Mouse (Mus musculus): ENCODE results near the gene Nr4a2.

Gene Nr4a2

DNA sequence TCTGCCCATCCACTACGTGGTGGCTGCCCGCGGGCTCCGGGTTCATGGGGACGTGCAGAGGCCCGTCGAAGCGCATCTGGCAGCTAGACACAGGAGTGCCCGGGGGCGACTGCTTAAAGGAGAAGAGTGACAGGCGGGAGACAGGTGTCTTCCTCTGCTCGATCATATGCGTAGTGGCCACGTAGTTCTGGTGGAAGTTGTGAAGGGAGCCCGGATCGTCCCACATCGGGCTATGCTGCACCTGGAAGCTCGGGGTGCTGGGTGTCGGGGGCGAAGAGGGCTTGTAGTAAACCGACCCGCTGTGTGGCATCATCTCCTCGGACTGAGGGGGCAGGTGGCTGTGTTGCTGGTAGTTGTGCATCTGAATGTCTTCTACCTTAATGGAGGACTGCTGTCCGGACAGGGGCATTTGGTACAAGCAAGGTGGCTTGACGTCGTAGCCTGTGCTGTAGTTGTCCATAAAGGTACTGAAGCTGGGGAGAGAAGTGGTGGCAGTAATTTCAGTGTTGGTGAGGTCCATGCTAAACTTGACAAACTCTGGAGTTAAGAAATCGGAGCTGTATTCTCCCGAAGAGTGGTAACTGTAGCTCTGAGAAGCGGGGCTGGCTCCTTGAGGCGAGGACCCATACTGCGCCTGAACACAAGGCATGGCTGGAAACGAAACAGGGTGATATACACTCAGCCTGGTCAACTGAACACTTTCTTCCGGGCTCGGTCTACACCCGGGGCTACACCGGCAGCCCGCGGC, 11.8 kb downstream of the Nr4a2 start:
- no peak for DNase-seq

- DNase-seq = no peak
Measured at GRCm38 (mm10) chr2:57111011-57111790, 12.6 kb downstream of the Nr4a2 start.

DNA sequence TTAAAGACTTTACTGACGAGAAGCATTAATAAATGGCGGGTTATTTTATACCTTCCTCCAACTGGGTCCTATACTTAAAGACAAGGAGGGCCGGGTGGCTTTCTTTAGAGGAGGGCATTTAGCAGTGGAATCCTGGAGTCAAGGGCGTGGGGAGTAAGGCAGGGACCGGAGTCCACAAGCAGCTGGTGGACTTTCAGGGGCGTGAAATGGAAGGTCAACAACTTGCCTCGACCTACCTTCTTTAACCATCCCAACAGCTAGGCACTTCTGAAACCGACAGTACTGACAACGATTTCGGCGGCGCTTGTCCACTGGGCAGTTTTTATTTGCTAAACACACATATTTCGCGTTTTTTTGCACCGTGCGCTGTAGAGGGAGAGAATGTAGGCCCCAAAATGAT, 13.4 kb downstream of the Nr4a2 start:
- DNase-seq = no peak

- no peak for DNase-seq
Measured at GRCm38 (mm10) chr2:57109926-57110325, 13.9 kb downstream of the Nr4a2 start.

DNA sequence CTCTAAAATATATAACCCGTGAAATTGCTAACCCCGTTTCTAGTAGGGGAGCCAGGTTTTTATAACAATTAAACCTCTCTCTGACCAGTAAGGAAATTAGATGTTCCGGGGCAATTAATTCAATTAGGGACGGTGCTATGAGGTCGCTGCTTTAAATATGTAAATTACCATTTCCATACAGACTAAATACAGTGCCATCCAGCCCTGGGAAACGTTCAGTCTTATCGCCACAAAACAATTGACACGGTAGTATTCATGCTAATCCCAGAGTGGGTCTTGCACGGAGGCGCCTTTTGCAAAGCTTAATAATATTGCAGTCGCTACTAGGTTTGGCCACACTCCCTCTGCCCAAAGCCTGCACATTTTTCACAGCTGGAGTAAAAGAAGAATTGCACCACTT, 14.5 kb downstream of the Nr4a2 start:
- no peak for DNase-seq

GRCm38 (mm10) chr2:57108349-57108930, 15.4 kb downstream of the Nr4a2 start:
- no peak for DNase-seq

- no peak for DNase-seq
Measured at GRCm38 (mm10) chr2:57105401-57105800, 18.4 kb downstream of the Nr4a2 start.

GRCm38 (mm10) chr2:57104731-57105130, 19.1 kb downstream of the Nr4a2 start:
- no peak for DNase-seq

DNA sequence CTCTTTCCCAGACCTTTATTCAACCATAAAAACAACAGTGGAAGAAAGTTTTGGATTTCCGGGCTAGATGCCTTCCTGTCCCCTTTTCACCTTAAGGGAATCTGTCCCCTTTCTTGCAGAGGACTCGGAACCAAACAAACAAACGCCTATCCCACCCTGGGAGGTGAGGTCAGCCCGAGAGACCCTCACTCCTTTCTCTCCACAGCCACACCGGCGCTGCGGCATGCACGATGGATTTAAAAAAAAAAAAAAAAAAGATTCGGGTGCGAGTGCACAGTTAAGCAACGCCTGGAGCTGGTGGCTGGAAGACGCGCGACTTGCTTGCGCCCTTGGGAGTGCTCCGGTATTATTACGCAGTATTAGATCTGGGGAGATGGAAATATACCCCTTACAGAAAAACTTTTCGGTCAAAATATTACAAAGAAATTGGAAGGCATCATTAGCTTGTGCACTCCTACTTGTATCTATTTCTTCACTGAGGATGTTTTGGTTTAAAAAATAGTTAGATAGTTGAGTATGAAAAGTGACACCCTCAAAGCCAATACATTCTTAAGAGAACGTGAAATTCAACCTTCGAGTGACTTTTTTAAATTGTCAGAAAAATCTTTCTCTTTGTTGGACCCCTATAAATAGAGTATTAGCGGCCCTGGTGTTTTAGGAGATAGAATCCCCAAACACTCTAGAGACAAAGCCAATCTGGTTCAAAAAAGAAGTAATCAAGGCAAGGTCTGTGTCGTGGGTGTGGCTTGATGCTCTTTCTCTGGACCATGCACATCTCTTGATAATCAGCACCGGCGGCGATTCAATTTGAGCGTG, 19.8 kb downstream of the Nr4a2 start:
- DNase-seq = no peak

DNA sequence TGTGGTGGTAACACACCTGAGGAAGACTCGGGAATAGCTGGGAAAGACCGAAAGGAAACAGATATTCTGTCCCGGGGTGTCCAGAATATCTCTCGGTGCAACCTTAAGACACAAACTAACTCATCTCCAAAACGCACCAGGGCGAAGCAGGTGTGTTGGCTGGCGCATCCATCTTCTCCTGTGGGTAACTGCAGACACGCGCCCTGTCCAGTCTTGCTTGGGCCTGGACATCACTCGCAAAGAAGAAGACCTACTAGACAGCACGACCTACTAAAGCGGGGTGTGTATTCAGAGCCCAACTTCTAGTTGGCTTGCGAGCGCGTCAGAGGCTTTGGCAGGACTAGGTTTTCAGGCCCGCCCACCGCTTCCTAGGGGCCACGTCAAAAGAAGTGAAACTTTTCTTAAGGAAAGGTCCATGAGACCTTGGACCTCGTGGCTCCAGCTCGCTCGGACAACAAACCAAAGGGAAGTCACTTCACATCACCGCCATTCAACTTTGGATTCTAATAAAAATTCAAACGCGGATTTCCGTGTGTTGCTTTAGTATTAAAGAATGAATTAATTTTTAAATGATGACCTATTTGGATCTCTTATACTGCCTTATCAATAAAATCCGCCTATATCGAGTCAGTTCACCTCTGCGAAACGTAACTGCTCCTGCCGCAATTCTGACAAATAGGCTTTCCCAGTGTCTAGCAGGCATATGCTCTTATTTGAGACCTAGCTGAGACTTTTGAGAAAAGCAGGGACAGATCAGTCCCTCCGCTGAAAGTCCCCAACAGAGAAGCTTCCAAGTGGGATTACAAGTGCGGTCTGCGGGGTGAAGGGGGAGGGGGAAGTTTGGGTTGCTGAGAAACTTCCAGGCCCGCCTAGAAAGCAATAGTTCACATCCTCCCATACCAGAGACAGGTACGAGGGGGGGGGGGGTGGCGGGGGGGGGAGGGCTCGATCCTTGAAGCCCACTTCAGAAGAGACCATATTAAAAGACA, 20.7 kb downstream of the Nr4a2 start:
- DNase-seq = peak in 1 of 2 experiments; percentile 18

GRCm38 (mm10) chr2:57102091-57102855, 21.5 kb downstream of the Nr4a2 start:
- peak; percentile 34 to 39 for DNase-seq

DNA sequence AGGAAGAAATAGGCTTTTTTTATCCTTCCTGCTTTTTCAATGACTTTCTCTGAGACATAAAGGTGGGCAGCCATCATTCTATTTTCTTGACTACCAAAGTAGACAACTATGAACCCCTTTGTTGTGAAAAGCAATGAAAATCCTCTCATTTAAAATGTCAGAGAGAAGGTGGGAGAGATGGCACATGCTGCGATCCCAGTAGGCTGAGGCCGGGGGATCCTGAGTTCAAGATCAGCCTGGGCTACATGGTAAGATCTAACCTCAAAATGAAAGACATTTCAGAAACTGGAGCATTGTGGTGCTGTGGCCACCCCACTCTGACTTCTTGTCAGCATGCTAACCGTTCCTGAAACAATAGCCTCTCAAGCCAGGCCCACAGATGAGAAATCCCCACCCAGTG, 23.6 kb downstream of the Nr4a2 start:
- no peak for DNase-seq

- DNase-seq = no peak
Measured at GRCm38 (mm10) chr2:57072452-57072851, 51.4 kb downstream of the Nr4a2 start.

DNA sequence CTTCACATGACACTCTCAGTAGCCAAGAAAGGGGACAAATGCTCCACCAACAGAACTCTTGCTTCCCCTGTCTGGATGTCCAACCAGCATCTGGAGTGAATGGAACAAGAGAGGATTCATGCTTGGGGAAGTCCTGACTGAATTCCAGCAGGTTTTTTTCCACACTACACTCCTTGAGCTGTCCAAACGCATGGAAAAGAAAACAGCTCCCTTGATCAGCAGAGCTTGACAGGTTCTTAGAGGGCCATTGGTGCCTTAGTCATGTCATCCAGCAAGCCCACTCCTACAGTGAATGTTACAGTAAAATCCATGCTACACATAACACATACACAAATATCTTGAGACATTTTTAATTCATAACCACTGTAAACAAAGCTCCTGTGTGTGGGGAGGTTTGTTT, 60.3 kb downstream of the Nr4a2 start:
- DNase-seq = no peak
